Mouse (Mus musculus) cerebellum, adult 2 months (tissue): ENCODE results near the gene Rps17. TPM values are rescaled to one million over a fixed set of nuclear protein-coding genes. Genes with fewer than 3 reads are reported as not detected.

Source experiments
- DNase-seq, 2 experiments: peaks; one replicate each; pipeline ENCODE4 v3.0.0; 2021
- H3K27ac ChIP-seq: fragments of 200-500 bp; 2 replicates; pipeline ENCODE4 v1.5.1; 2012; ENCODE audit warnings: low read length, control low read depth, inconsistent platforms; ENCODE audit not compliant: insufficient read depth
- H3K27me3 ChIP-seq: fragments of 200-500 bp; 2 replicates; pipeline ENCODE4 v1.6.1; 2012; ENCODE audit warnings: inconsistent platforms, mild to moderate bottlenecking, low read length, moderate library complexity; ENCODE audit not compliant: control insufficient read depth, insufficient read depth
- H3K4me1 ChIP-seq: fragments of 200-500 bp; 2 replicates; pipeline ENCODE4 v1.6.1; 2011; ENCODE audit warnings: low read length; ENCODE audit not compliant: control insufficient read depth, insufficient read depth
- H3K4me3 ChIP-seq: fragments of 200-500 bp; replicated peaks from 2 replicates; pipeline ENCODE3; 2011; ENCODE audit warnings: mild to moderate bottlenecking, low read depth, low read length, control low read depth; ENCODE audit not compliant: insufficient read depth
- CTCF ChIP-seq: fragments of 200-500 bp; IDR thresholded peaks from 2 replicates; pipeline ENCODE4 v1.5.1; 2011; ENCODE audit warnings: low read depth, mild to moderate bottlenecking, control low read depth, low read length, moderate library complexity, borderline replicate concordance; ENCODE audit not compliant: insufficient read depth
- POLR2A ChIP-seq: fragments of 200-500 bp; IDR thresholded peaks from 2 replicates; pipeline ENCODE4 v1.6.1; 2011; ENCODE audit warnings: low read length, control low read depth, borderline replicate concordance; ENCODE audit not compliant: insufficient read depth
- WGBS: fragments of 180-500 bp; shearing (Covaris S2); methylation state at CpG from one replicate; pipeline ENCODE4 v1.1.7; 2018; 5-methylcytosine and 5-hydroxymethylcytosine counted together
- polyA plus RNA-seq: library from polyadenylated mRNA; depleted of rRNA; stranded (reverse); fragments of >200 nt; gene quantifications from 2 replicates; pipeline ENCODE4 v1.2.3, GENCODE M21; 2012

Gene Rps17
- polyA plus RNA-seq, 1 experiment: 784 TPM

DNA sequence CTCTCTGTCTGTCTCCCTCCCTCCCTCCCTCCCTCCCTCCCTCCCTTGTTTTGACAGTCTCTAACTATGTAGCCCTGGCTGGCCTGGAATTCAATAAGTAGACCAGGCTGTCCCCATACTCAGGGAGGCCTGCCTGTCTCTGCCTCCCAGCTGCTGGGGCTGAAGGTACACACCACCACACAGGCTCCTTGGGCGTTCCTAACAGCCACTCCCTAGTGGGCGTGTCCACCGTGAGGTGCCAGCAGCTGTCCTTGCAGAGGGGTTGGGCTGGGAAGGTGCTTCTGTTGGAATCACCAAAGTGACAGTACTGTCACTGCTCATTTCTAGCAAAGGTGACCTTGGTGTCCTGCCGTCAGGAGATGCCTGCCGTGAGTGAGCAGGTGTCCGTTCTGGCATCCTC lies 18.2 kb downstream of the Rps17 start:
- WGBS: 51% methylated on average over 6 of the region's 6 CpGs
- TF ChIP-seq POLR2A (no peak), CTCF (no peak)
- no peak for DNase-seq
- Histone ChIP-seq H3K4me1 (0 out of 2 replicates have a peak, but pooled peaks cover 3% of the 10 kb centered on the region), H3K27ac (no peak overlapping the region), H3K4me3 (no peak overlapping the region), H3K27me3 (no peaks in the 10 kb centered on the region)

DNA sequence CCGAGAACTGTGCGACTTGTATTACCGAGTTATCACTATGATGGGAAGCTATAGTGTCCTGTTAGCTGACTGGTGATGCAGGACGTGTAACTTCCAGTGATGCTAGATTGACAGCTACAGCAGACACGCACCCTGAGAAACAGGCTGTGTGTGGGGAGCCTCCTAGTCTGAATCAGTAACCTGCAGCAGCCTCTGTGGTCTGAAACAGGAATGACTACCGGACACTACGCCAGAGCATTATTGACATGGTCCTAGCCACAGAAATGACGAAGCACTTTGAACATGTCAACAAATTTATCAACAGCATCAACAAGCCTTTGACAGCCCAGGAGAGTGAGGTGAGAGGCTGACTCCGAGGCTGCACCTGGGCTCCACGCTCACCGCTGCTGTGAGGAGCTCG lies 19.0 kb downstream of the Rps17 start:
- no peak overlapping the region for H3K4me3 ChIP-seq
- no peaks in the 10 kb centered on the region for H3K27me3 ChIP-seq
- DNase-seq: no peak
- 92% methylated on average over 12 of the region's 12 CpGs for WGBS
- TF ChIP-seq POLR2A: no peak
- TF ChIP-seq CTCF: no peak
- no peak overlapping the region for H3K27ac ChIP-seq
- H3K4me1 ChIP-seq: 0 out of 2 replicates have a peak, but pooled peaks cover 3% of the 10 kb centered on the region

DNA sequence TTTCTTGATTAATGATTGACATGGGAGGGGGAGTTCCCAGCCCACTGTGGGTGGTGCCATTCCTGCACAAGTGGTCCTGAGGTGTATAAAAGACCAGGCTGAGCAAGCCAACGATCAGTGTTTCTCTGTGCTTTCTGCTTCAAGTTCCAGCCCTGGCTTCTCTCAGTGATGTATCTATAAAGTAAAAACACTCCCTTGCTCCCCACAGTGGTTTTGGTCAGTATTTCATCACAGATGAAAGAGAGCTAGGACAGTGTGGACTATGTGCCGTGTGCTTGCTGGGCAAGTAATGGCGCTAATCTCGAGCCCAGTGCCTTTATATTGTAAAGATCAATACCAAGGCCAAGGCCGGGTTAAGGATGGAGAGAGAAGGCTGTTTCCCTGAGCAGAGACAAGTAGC lies 23.3 kb downstream of the Rps17 start:
- DNase-seq: no peak
- WGBS: 71% methylated on average over 5 of the region's 5 CpGs
- Histone ChIP-seq H3K27me3 (no peaks in the 10 kb centered on the region), H3K27ac (no peak overlapping the region), H3K4me1 (no peaks in the 10 kb centered on the region), H3K4me3 (no peak overlapping the region)
- TF ChIP-seq CTCF: no peak
- no peak for TF ChIP-seq POLR2A

GRCm38 (mm10) chr7:81319749-81320148 lies 25.3 kb downstream of the Rps17 start:
- WGBS: 83% methylated on average over 6 of the region's 6 CpGs
- Histone ChIP-seq H3K4me1 (no peaks in the 10 kb centered on the region), H3K27me3 (no peaks in the 10 kb centered on the region), H3K4me3 (no peak overlapping the region), H3K27ac (no peak overlapping the region)
- TF ChIP-seq CTCF: no peak
- TF ChIP-seq POLR2A: no peak
- DNase-seq: no peak

- WGBS: 44% methylated on average over 8 of the region's 8 CpGs
- Histone ChIP-seq H3K27me3 (no peaks in the 10 kb centered on the region), H3K4me3 (no peak overlapping the region), H3K4me1 (no peaks in the 10 kb centered on the region), H3K27ac (no peak overlapping the region)
- no peak for DNase-seq
- no peak for TF ChIP-seq CTCF
- TF ChIP-seq POLR2A: no peak
Observed at GRCm38 (mm10) chr7:81315583-81315982, 29.5 kb downstream of the Rps17 start.

DNA sequence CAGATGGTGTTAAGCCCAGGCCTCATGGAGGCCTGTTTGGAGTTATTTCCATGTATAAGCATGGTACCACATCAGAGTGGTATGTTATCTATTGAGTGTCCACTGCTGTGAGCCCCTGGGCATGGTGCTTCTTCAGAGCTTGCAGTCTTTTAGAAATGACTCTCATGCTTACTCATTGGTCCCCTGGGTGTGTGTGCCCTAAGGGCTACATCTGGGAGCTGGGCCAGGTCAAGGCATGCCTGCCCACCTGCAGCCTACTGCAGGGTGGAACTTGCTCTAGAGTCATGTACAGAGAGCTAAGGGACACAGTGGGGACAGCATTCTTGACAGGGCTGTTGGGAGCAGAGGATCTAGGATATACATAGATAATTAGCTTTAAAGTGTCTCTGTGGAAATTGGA lies 33.5 kb downstream of the Rps17 start:
- no peak for TF ChIP-seq CTCF
- TF ChIP-seq POLR2A: no peak
- no peaks in the 10 kb centered on the region for H3K4me1 ChIP-seq
- DNase-seq: no peak
- H3K27me3 ChIP-seq: no peaks in the 10 kb centered on the region
- no peak overlapping the region for H3K4me3 ChIP-seq
- H3K27ac ChIP-seq: no peak overlapping the region

- Histone ChIP-seq H3K4me3 (no peak overlapping the region), H3K27ac (no peak overlapping the region), H3K4me1 (no peaks in the 10 kb centered on the region), H3K27me3 (no peaks in the 10 kb centered on the region)
- TF ChIP-seq POLR2A (no peak), CTCF (no peak)
- WGBS: 93% methylated on average over 1 of the region's 1 CpGs
- DNase-seq: no peak
Observed at GRCm38 (mm10) chr7:81311130-81311529, 33.9 kb downstream of the Rps17 start.

DNA sequence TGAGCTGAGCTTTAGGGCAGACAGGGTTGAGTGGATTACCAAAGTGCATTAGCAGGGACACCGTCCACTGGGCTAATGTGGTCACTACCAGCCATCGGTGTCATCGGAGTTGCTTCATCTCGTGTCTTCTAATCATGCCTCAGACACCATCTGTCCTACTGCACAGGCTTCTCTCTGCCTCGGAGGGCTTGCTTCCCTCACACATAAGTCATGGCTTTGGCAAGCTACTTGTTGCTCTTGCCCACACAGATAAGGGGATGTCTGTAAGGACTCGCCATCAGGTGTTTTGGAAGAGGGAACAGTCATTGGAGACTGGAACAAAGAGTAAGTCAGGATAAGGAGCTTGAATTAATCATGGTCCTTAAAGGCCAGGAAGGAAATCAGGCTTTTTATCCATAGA lies 35.8 kb downstream of the Rps17 start:
- H3K4me3 ChIP-seq: no peak overlapping the region
- no peaks in the 10 kb centered on the region for H3K4me1 ChIP-seq
- WGBS: 77% methylated on average over 6 of the region's 6 CpGs
- DNase-seq: no peak
- 0 out of 2 replicates have a peak overlapping the region, but pooled peaks have one; percentile 5 for H3K27ac ChIP-seq
- no peak for TF ChIP-seq POLR2A
- TF ChIP-seq CTCF: no peak
- no peaks in the 10 kb centered on the region for H3K27me3 ChIP-seq

DNA sequence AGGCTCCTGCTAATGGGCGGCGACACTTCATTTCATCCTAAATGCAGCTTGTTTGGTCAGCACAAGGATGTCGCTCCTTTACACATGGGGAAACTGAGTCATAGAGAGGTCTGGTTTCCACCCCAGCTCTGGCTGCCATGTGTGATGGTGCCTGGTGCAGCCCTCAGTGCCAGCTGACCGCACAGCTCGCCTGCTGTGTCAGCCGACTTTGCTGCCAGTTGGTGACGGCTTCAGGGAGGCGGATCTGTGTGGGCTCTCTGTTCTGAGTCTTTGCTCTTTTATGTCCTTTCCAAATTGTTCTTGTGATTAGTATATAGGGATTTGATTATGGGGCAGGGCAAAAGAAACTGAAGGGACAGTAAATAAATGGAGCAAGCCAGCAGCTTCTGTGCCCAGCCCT lies 37.3 kb downstream of the Rps17 start:
- DNase-seq: peak in 1 of 2 experiments; percentile 27
- H3K4me1 ChIP-seq: no peaks in the 10 kb centered on the region
- 45% methylated on average over 8 of the region's 8 CpGs for WGBS
- H3K4me3 ChIP-seq: no peak overlapping the region
- H3K27ac ChIP-seq: peak overlapping the region; percentile 1; the same call in 1 of the 2 replicates
- H3K27me3 ChIP-seq: no peaks in the 10 kb centered on the region
- TF ChIP-seq POLR2A (no peak), CTCF (no peak)

DNA sequence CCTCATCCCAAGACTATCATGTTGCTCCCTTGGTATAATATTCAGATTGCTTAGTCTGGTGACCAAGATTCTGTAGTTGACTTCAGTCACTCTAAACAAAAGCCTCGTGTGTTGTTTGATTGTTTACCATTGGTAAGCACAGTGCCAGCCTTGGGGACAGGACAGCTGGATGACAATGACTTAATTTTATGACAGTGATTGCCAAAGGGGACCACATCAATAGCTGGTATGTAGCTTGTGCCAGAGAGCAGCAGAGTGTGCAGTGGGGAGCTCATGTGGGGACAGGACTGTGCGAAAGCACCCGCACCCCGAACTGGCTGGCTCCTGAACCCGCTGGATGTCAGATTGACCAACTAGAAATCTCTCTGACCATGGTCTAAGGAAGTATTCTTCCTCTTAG lies 40.4 kb downstream of the Rps17 start:
- H3K27me3 ChIP-seq: no peaks in the 10 kb centered on the region
- peak overlapping the region; percentile 45; the same call in 1 of the 2 replicates for H3K27ac ChIP-seq
- 80% methylated on average over 5 of the region's 5 CpGs for WGBS
- H3K4me1 ChIP-seq: no peaks in the 10 kb centered on the region
- TF ChIP-seq CTCF (no peak), POLR2A (no peak)
- H3K4me3 ChIP-seq: no peak overlapping the region
- DNase-seq: peak in 1 of 2 experiments; percentile 15
